Mouse (Mus musculus) bone marrow macrophage, adult 2 months (primary cell): ENCODE results near the gene Kalrn.

ENCODE experiments used
- CTCF ChIP-seq: IDR thresholded peaks from 2 replicates; pipeline ENCODE4 v1.5.1; 2012; ENCODE audit warnings: low read depth, mild to moderate bottlenecking, low read length, moderate library complexity
- POLR2A ChIP-seq: IDR thresholded peaks from 2 replicates; pipeline ENCODE4 v1.6.1; 2012; ENCODE audit warnings: mild to moderate bottlenecking, low read depth, low read length, borderline replicate concordance

DNA sequence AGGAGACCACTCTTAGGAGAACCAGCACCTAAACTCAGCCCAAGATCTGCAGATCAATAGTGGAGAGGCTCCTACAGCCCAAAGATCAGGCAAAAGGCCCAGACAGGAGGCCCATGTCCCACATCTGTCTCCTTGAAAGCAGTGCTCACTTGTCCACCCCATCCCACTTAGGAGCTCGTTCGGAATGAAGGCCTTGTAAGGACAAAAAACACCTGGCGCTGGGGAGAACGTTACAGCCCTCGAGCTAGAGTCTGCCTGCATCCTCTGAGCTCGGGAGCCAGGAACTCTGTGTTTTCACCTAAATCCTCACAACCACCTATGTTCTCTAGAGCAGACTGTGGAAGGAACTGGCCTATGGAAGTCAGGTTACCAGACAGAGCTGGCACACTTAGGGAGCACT, 492.5 kb downstream of the Kalrn start:
- TF ChIP-seq POLR2A (no peak), CTCF (no peak)
